Mouse (Mus musculus): ENCODE measurements around the gene Hoxc8. TPM values are rescaled to one million over a fixed set of nuclear protein-coding genes. Genes with fewer than 3 reads are reported as not detected.

Hoxc8 gene
- total and polyA plus RNA-seq, 3 experiments: 0.31 to 1.7 TPM; not detected in 1

DNA sequence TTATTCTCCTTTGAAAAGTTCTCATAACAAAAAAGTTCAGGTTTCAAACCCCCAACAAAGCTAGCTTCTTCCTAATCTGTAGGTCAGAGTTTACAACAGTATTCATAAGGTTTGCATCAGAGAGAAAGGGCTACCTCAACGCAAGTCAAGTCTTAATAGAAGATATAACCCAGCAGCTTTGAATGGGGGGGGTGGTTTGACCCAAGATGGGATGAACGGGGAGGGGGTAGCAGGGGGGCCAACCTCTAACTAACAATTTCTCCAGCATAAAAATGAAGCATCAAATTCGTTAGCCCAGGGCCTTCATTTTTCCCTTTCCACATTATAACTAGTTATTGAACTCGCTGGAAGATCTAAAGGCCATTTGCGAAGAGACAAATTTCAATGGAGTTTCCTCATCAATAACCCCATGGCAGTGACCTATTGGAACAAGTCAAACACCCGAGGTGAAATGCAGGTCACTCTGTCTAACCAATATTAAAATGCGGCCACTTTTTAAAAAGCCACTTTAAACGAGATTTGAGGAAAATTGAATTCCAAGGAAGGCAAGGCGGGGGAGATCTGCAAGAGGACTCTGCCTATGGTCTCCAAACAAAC is 38.6 kb downstream of the Hoxc8 start:
- H3K36me3 ChIP-seq (ENCODE audit: control insufficient read depth in 1 of 2, insufficient read depth in 2 of 2, low read length in 2 of 2): no peaks in the 10 kb centered on the region
- no peak for DNase-seq (ENCODE audit: low read depth, low spot score)
- no peak overlapping the region for H3K9ac ChIP-seq (ENCODE audit: control insufficient read depth, low read depth, low read length, poor library complexity, severe bottlenecking)
- TF ChIP-seq ETS1 (IDR thresholded peaks at IDR 0.05; ENCODE audit: low read depth, low read length) (no peak), USF2 (IDR thresholded peaks at IDR 0.05; ENCODE audit: borderline replicate concordance in 1 of 2, insufficient read depth in 1 of 2, low read depth in 1 of 2, low read length in 2 of 2) (no peak), NELFE (IDR thresholded peaks at IDR 0.05; ENCODE audit: low read depth, low read length) (no peak), CTCF (IDR thresholded peaks at IDR 0.05 in 2 of 3, conservative IDR thresholded peaks at IDR 0.05 in 1 of 3; ENCODE audit: control insufficient read depth in 1 of 3, insufficient read depth in 1 of 3, low read depth in 2 of 3, low read length in 3 of 3, poor library complexity in 1 of 3, severe bottlenecking in 1 of 3) (no peak), UBTF (IDR thresholded peaks at IDR 0.05; ENCODE audit: borderline replicate concordance, insufficient read depth, low read depth, low read length) (no peak)
- peaks cover 0 to 9% of the 10 kb centered on the region in 2 experiments; a peak in 3 of 4 replicates for H3K4me1 ChIP-seq (ENCODE audit: control insufficient read depth in 1 of 2, insufficient read depth in 2 of 2, low read length in 2 of 2)
- no peak overlapping the region for H3K27ac ChIP-seq (ENCODE audit: control insufficient read depth, low read depth, low read length)
- H3K9me3 ChIP-seq (replicated peaks; ENCODE audit: insufficient read depth, low read length): no peaks in the 10 kb centered on the region
- no peaks in the 10 kb centered on the region for H3K27me3 ChIP-seq (ENCODE audit: control insufficient read depth in 1 of 2, insufficient read depth in 2 of 2, low read length in 2 of 2)
- H3K79me2 ChIP-seq (ENCODE audit: control insufficient read depth, insufficient read depth, low read length, poor library complexity): no peaks in the 10 kb centered on the region
- no peak overlapping the region for H3K4me3 ChIP-seq (ENCODE audit: control insufficient read depth in 1 of 2, insufficient read depth in 1 of 2, low read depth in 2 of 2, low read length in 2 of 2)

DNA sequence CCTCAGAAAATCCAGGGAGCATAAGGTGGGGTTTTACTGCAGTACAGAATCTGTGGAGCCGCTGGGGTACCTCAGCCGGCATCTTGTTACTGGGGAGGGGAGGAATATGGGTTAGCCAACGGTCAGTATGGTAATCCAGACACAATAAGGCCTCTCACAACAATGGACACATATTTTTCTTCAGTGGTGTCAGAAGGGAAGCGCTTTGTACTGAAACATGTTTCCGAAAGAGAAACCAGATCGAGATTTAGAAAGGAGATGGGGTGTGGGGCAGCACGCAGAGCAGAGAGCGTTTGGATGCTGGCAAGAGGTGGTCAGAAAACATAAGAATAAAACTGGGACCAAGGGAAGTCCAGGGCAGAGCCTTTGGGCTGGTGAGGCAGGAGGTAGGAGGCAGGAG is 39.7 kb downstream of the Hoxc8 start:
- no peaks in the 10 kb centered on the region for H3K27me3 ChIP-seq (ENCODE audit: control insufficient read depth in 1 of 2, insufficient read depth in 2 of 2, low read length in 2 of 2)
- no peak for DNase-seq (ENCODE audit: low read depth, low spot score)
- no peaks in the 10 kb centered on the region for H3K36me3 ChIP-seq (ENCODE audit: control insufficient read depth in 1 of 2, insufficient read depth in 2 of 2, low read length in 2 of 2)
- TF ChIP-seq CHD1 (IDR thresholded peaks at IDR 0.05; ENCODE audit: low read depth, low read length): no peak
- 0 out of 2 replicates have a peak, but pooled peaks cover 1% of the 10 kb centered on the region for H3K79me2 ChIP-seq (ENCODE audit: control insufficient read depth, insufficient read depth, low read length, poor library complexity)
- H3K9me3 ChIP-seq (replicated peaks; ENCODE audit: insufficient read depth, low read length): no peaks in the 10 kb centered on the region
- H3K9ac ChIP-seq (ENCODE audit: control insufficient read depth, low read depth, low read length, poor library complexity, severe bottlenecking): no peak overlapping the region
- no peak overlapping the region for H3K4me3 ChIP-seq (ENCODE audit: control insufficient read depth in 1 of 2, insufficient read depth in 1 of 2, low read depth in 2 of 2, low read length in 2 of 2)
- H3K27ac ChIP-seq (ENCODE audit: control insufficient read depth, low read depth, low read length): no peak overlapping the region
- H3K4me1 ChIP-seq (ENCODE audit: control insufficient read depth in 1 of 2, insufficient read depth in 2 of 2, low read length in 2 of 2): peaks cover 0 to 9% of the 10 kb centered on the region in 2 experiments; a peak in 3 of 4 replicates

DNA sequence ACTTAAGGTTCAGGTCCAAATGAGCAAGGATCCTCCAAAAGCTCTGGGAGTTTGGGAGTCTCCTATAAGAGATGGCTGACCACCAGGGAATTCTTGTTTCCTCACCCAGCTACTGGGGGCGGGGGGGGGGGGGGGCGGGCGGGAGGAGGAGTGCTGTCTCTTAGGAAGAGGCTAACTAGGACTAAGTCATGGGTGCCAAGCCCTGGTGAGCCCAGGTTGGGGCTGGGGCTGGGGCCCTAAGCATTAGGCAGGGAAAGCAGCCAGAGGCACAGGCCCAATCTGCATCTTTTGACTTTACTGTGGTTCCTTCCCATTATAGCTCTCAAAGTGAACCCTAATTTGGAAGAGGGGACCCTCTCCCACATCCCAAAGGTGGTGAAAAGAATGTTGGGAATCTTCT is 41.8 kb downstream of the Hoxc8 start:
- Histone ChIP-seq H3K79me2 (ENCODE audit: control insufficient read depth, insufficient read depth, low read length, poor library complexity) (peaks cover 9% of the 10 kb centered on the region), H3K27me3 (ENCODE audit: control insufficient read depth in 1 of 2, insufficient read depth in 2 of 2, low read length in 2 of 2) (no peaks in the 10 kb centered on the region), H3K9ac (ENCODE audit: control insufficient read depth, low read depth, low read length, poor library complexity, severe bottlenecking) (no peak overlapping the region), H3K27ac (ENCODE audit: control insufficient read depth, low read depth, low read length) (no peak overlapping the region), H3K36me3 (ENCODE audit: control insufficient read depth in 1 of 2, insufficient read depth in 2 of 2, low read length in 2 of 2) (peaks cover 0 to 4% of the 10 kb centered on the region in 2 experiments; a peak in 2 of 4 replicates), H3K9me3 (replicated peaks; ENCODE audit: insufficient read depth, low read length) (no peaks in the 10 kb centered on the region), H3K4me3 (ENCODE audit: control insufficient read depth in 1 of 2, insufficient read depth in 1 of 2, low read depth in 2 of 2, low read length in 2 of 2) (no peak overlapping the region), H3K4me1 (ENCODE audit: control insufficient read depth in 1 of 2, insufficient read depth in 2 of 2, low read length in 2 of 2) (peaks cover 0 to 9% of the 10 kb centered on the region in 2 experiments; a peak in 3 of 4 replicates)
- TF ChIP-seq UBTF (IDR thresholded peaks at IDR 0.05; ENCODE audit: borderline replicate concordance, insufficient read depth, low read depth, low read length) (no peak), EP300 (IDR thresholded peaks at IDR 0.05; ENCODE audit: low read depth in 1 of 2, low read length in 2 of 2) (no peak), RAD21 (IDR thresholded peaks at IDR 0.05; ENCODE audit: low read depth, low read length) (no peak), POLR2AphosphoS5 (IDR thresholded peaks at IDR 0.05; ENCODE audit: borderline replicate concordance, low read depth, low read length) (no peak), MAX (IDR thresholded peaks at IDR 0.05; ENCODE audit: low read length) (no peak)
- no peak for DNase-seq (ENCODE audit: low read depth, low spot score)
